Mouse (Mus musculus) heart, adult 2 months (tissue): ENCODE measurements around the gene Eno1.
A peak's percentile ranks its signal among the peaks of the same experiment; 100 is the strongest.

Source experiments
- CTCF ChIP-seq: fragments of 200-600 bp; IDR thresholded peaks from 2 replicates; pipeline ENCODE4 v1.8.1; 2022; ENCODE audit warnings: antibody characterized with exemption, mild to moderate bottlenecking, moderate library complexity
- POLR2A ChIP-seq: fragments of 200-500 bp; IDR thresholded peaks from 2 replicates; pipeline ENCODE4 v1.6.1; 2011; ENCODE audit warnings: mild to moderate bottlenecking, low read depth, low read length, control low read depth; ENCODE audit not compliant: insufficient read depth

- TF ChIP-seq CTCF (peak; percentile 49), POLR2A (no peak)
These were observed 18.6 kb upstream of the Eno1 start for GRCm38 (mm10) chr4:150217935-150218334.
